Mouse (Mus musculus) thymus, adult 2 months (tissue): ENCODE data around the gene Snph. TPM values are rescaled to one million over a fixed set of nuclear protein-coding genes. Genes with fewer than 3 reads are reported as not detected.

Experiments used
- DNase-seq: peaks from one replicate; pipeline ENCODE4 v3.0.0; 2021
- H3K27ac ChIP-seq: fragments of 200-500 bp; 2 replicates; pipeline ENCODE4 v1.5.1; 2012; ENCODE audit warnings: low read length, control low read depth; ENCODE audit not compliant: control insufficient read depth, insufficient read depth
- H3K27me3 ChIP-seq: fragments of 200-500 bp; 2 replicates; pipeline ENCODE4 v1.6.1; 2012; ENCODE audit warnings: mild to moderate bottlenecking, low read length, moderate library complexity, mixed read lengths; ENCODE audit not compliant: control insufficient read depth, insufficient read depth
- H3K36me3 ChIP-seq: fragments of 200-500 bp; 2 replicates; pipeline ENCODE4 v1.6.1; 2012; ENCODE audit warnings: mild to moderate bottlenecking, low read length, moderate library complexity; ENCODE audit not compliant: control insufficient read depth, insufficient read depth
- H3K4me1 ChIP-seq: fragments of 200-500 bp; replicated peaks from 2 replicates; pipeline ENCODE4 v1.6.1; 2012; ENCODE audit warnings: low read length; ENCODE audit not compliant: control insufficient read depth, insufficient read depth
- H3K4me3 ChIP-seq: fragments of 200-500 bp; 2 replicates; pipeline ENCODE4 v1.5.1; 2012; ENCODE audit warnings: mild to moderate bottlenecking, low read length, control low read depth, moderate library complexity; ENCODE audit not compliant: control insufficient read depth, insufficient read depth
- CTCF ChIP-seq: fragments of 200-500 bp; IDR thresholded peaks from 2 replicates; pipeline ENCODE4 v1.5.1; 2012; ENCODE audit warnings: mild to moderate bottlenecking, control low read depth, low read length, moderate library complexity, borderline replicate concordance; ENCODE audit not compliant: control insufficient read depth, poor library complexity, insufficient read depth; ENCODE audit errors: extremely low read depth
- POLR2A ChIP-seq: fragments of 200-500 bp; IDR thresholded peaks from 2 replicates; pipeline ENCODE4 v1.6.1; 2012; ENCODE audit warnings: mild to moderate bottlenecking, low read length, control low read depth, moderate library complexity; ENCODE audit not compliant: control insufficient read depth, poor library complexity, insufficient read depth; ENCODE audit errors: extremely low read depth
- WGBS: fragments of 180-500 bp; shearing (Covaris S2); methylation state at CpG from one replicate; pipeline ENCODE4 v1.1.7; 2018; 5-methylcytosine and 5-hydroxymethylcytosine counted together
- polyA plus RNA-seq: library from polyadenylated mRNA; depleted of rRNA; stranded (reverse); fragments of >200 nt; gene quantifications from 2 replicates; pipeline ENCODE4 v1.2.3, GENCODE M21; 2012

The Snph gene
- polyA plus RNA-seq, 1 experiment: 0.27 TPM

- Histone ChIP-seq H3K36me3 (no peaks in the 10 kb centered on the region), H3K27ac (no peak within 1 kb of the TSS), H3K4me1 (peaks cover 6% of the 10 kb centered on the region), H3K27me3 (no peaks in the 10 kb centered on the region), H3K4me3 (no peak within 1 kb of the TSS)
- TF ChIP-seq CTCF (no peak), POLR2A (no peak)
- no peak for DNase-seq
- 74% methylated on average over 17 of the region's 17 CpGs for WGBS
These were observed 60.3 kb downstream of the Snph start, which contains the start of gene Sdcbp2 for GRCm38 (mm10) chr2:151571873-151572700. Gene Sdcbp2, plus strand, starts transcription at chr2:151572622.

GRCm38 (mm10) chr2:151569452-151569851 lies 62.9 kb downstream of the Snph start:
- DNase-seq: no peak
- WGBS: 85% methylated on average over 2 of the region's 2 CpGs

DNA sequence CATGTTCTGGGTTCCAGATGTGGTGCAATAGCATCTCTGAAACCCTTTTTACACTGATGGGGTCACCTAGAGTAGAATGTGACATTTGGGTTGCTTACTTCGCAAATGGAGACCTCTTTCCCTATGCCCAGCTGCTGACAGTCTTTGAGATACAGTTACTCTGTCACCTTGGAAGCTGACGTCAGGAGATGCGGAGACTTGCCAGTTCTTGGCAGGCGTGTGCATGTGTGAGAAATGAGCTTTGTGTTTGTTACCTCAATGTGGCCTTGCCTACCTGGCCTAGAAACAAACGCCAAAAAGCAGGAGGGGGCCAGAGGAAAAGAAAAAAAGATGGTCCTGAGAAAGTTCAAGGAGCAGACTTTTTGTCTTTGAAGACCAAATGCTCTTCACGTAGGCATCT lies 65.5 kb downstream of the Snph start:
- DNase-seq: no peak
- no peak overlapping the region for H3K27ac ChIP-seq
- TF ChIP-seq POLR2A: no peak
- no peak for TF ChIP-seq CTCF
- 90% methylated on average over 6 of the region's 6 CpGs for WGBS
- peaks cover 24% of the 10 kb centered on the region for H3K36me3 ChIP-seq
- H3K4me3 ChIP-seq: no peak overlapping the region
- H3K27me3 ChIP-seq: no peaks in the 10 kb centered on the region
- peaks cover 3% of the 10 kb centered on the region for H3K4me1 ChIP-seq

More at GRCm38 (mm10) chr2:151569452-151569851, 62.9 kb downstream of the Snph start:
- TF ChIP-seq CTCF (no peak), POLR2A (no peak)
- Histone ChIP-seq H3K27me3 (no peaks in the 10 kb centered on the region), H3K4me1 (no peaks in the 10 kb centered on the region), H3K4me3 (no peak overlapping the region), H3K27ac (no peak overlapping the region), H3K36me3 (peaks cover 2% of the 10 kb centered on the region)

DNA sequence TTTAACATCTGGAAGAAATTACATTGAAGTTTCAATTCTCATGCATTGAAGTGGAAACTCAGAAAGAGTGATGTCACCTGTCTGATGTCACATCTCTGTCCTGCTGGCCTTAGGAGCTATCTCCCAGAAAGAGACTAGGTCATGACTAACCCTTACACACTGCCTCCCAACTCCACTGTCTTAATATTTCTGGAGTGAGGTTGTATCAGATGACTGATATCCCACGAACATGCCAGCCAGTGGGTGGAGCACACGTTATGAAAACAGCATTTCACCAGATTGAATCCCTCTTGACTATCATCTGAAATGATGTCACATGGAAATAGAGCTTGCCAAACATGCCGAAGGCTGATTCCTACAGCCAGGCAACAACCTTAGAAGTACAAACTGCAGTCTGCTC lies 67.4 kb downstream of the Snph start:
- H3K4me3 ChIP-seq: no peak overlapping the region
- H3K36me3 ChIP-seq: peaks cover 43% of the 10 kb centered on the region
- WGBS: 87% methylated on average over 3 of the region's 3 CpGs
- DNase-seq: no peak
- H3K4me1 ChIP-seq: peaks cover 3% of the 10 kb centered on the region
- no peak overlapping the region for H3K27ac ChIP-seq
- TF ChIP-seq POLR2A (no peak), CTCF (no peak)
- H3K27me3 ChIP-seq: no peaks in the 10 kb centered on the region

DNA sequence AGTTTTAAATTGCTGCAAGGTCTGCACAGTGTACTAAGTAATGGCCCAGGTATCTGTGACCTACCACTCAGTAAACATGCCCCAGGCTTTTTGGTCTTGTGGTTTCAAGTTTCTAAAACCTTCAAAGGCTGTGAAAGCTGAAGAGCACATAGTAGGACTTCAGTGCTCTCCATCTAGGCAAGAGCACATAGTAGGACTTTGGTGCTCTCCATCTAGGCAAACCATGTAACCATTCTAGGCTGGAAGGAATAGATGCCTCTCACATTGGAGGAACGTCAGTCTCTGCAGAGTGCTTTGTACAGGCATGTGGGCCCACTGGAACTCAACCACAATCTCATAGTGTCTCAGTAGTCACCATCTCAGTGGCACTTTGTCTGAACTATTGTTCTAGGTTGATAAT lies 68.4 kb downstream of the Snph start:
- H3K4me1 ChIP-seq: peaks cover 3% of the 10 kb centered on the region
- H3K27me3 ChIP-seq: no peaks in the 10 kb centered on the region
- H3K36me3 ChIP-seq: peaks cover 52% of the 10 kb centered on the region
- H3K27ac ChIP-seq: no peak overlapping the region
- DNase-seq: no peak
- H3K4me3 ChIP-seq: no peak overlapping the region
- no peak for TF ChIP-seq CTCF
- no peak for TF ChIP-seq POLR2A
- WGBS: 87% methylated on average over 1 of the region's 1 CpGs

- no peak for TF ChIP-seq CTCF
- H3K4me3 ChIP-seq: no peak overlapping the region
- H3K4me1 ChIP-seq: peaks cover 3% of the 10 kb centered on the region
- H3K27me3 ChIP-seq: no peaks in the 10 kb centered on the region
- no peak for DNase-seq
- 55% methylated on average over 7 of the region's 7 CpGs for WGBS
- peaks cover 60% of the 10 kb centered on the region for H3K36me3 ChIP-seq
- H3K27ac ChIP-seq: no peak overlapping the region
These were observed 69.2 kb downstream of the Snph start for GRCm38 (mm10) chr2:151562930-151563921.
